Mouse (Mus musculus): ENCODE measurements around the gene Ankrd44. TPM values are rescaled to one million over a fixed set of nuclear protein-coding genes. Genes with fewer than 3 reads are reported as not detected.

Ankrd44 gene
- total and polyA plus RNA-seq, 3 experiments: 10.2 to 10.7 (median 10.2) TPM

DNA sequence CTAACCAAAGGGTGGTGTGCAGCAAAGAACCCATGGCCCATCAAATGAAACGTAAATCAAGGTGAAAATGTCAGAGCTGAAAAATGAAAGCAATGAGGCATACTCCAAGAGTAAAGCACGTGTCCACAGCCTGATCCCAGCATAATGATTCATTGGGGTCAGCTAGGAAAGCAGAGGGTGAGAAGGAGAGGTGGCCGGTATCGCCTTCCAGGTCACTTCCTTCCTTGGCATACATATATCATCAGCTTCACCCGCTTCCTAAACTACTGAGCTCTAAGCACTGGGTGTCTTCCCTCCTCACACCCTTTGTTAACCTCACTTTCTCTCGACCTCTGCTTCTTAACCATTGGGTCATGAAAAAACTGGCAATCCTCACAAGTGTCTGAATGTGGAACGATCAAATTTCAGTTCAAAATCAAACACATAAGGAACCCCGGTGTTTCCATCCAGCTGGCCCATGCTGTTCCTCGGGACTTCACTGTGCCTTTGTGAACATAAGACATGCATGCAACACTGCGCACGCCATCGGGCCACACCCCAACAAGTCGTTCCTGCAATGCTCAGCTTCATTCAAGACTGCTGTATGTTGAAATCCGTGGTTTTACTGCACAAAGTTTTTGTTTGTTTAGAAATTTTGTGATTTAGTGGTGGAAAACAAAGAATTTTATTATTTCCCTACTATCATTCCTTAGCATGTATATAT lies 101.9 kb downstream of the Ankrd44 start:
- peak in 1 of 2 experiments; percentile 4 for DNase-seq
- H3K36me3 ChIP-seq (ENCODE audit: control insufficient read depth, insufficient read depth, low read length): peaks cover 4% of the 10 kb centered on the region; the same call in 1 of the 2 replicates
- 84% methylated on average over 14 of the region's 14 CpGs for WGBS
- no peak overlapping the region for H3K27ac ChIP-seq
- H3K4me1 ChIP-seq (ENCODE audit: control insufficient read depth, insufficient read depth, low read length): peaks cover 15% of the 10 kb centered on the region
- H3K27me3 ChIP-seq (ENCODE audit: control insufficient read depth, insufficient read depth, low read length): no peaks in the 10 kb centered on the region
- H3K9ac ChIP-seq (ENCODE audit: low read depth, low read length): no peak overlapping the region
- TF ChIP-seq CTCF (IDR thresholded peaks at IDR 0.05): no peak
- no peak for TF ChIP-seq POLR2A (IDR thresholded peaks at IDR 0.05; ENCODE audit: insufficient read depth, low read depth, low read length)
- TF ChIP-seq EP300 (IDR thresholded peaks at IDR 0.05; ENCODE audit: insufficient read depth, low read depth, low read length): no peak
- no peak overlapping the region for H3K4me3 ChIP-seq
- H3K79me2 ChIP-seq (replicated peaks; ENCODE audit: control insufficient read depth, insufficient read depth, low read length): no peaks in the 10 kb centered on the region
- intact Hi-C loops (cut with DNase I): no loop called here

DNA sequence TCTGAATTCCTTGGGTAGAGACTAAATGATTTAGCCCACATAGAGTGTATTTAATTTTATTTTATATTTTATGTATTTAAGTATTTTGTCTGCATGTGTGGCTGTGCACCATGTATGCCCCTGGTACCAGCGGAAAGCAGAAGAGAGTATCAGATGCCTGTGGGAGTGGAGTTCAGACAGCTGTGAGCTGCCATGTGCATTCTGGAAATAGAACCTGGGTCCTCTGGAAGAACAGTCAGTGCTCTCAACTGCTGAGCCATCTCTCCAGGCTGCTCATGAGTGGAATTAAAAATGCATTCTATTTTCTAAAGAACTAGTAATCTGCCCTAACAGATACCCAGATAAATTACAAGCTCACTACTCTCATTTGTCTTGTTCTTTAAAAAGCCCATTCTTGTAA lies 104.4 kb downstream of the Ankrd44 start:
- TF ChIP-seq CTCF (IDR thresholded peaks at IDR 0.05) (no peak), EP300 (IDR thresholded peaks at IDR 0.05; ENCODE audit: insufficient read depth, low read depth, low read length) (no peak), POLR2A (IDR thresholded peaks at IDR 0.05; ENCODE audit: insufficient read depth, low read depth, low read length) (no peak)
- 98% methylated on average over 1 of the region's 1 CpGs for WGBS
- H3K4me3 ChIP-seq: no peak overlapping the region
- no peaks in the 10 kb centered on the region for H3K27me3 ChIP-seq (ENCODE audit: control insufficient read depth, insufficient read depth, low read length)
- peaks cover 4% of the 10 kb centered on the region; the same call in 1 of the 2 replicates for H3K36me3 ChIP-seq (ENCODE audit: control insufficient read depth, insufficient read depth, low read length)
- no peak overlapping the region for H3K9ac ChIP-seq (ENCODE audit: low read depth, low read length)
- H3K4me1 ChIP-seq (ENCODE audit: control insufficient read depth, insufficient read depth, low read length): peaks cover 9% of the 10 kb centered on the region
- no peaks in the 10 kb centered on the region for H3K79me2 ChIP-seq (replicated peaks; ENCODE audit: control insufficient read depth, insufficient read depth, low read length)
- peak in 1 of 2 experiments; percentile 8 for DNase-seq
- H3K27ac ChIP-seq: no peak overlapping the region
- intact Hi-C loops (cut with DNase I): no loop called here

GRCm38 (mm10) chr1:54815206-54815855 lies 110.9 kb downstream of the Ankrd44 start:
- no peak for DNase-seq
- no peaks in the 10 kb centered on the region; the same call in 1 of the 2 replicates for H3K79me2 ChIP-seq (replicated peaks; ENCODE audit: control insufficient read depth, insufficient read depth, low read length)
- no peaks in the 10 kb centered on the region for H3K27me3 ChIP-seq (ENCODE audit: control insufficient read depth, insufficient read depth, low read length)
- TF ChIP-seq EP300 (IDR thresholded peaks at IDR 0.05; ENCODE audit: insufficient read depth, low read depth, low read length) (no peak), CTCF (IDR thresholded peaks at IDR 0.05) (no peak), POLR2A (IDR thresholded peaks at IDR 0.05; ENCODE audit: insufficient read depth, low read depth, low read length) (no peak)
- peaks cover 1% of the 10 kb centered on the region for H3K4me1 ChIP-seq (ENCODE audit: control insufficient read depth, insufficient read depth, low read length)
- no peak overlapping the region for H3K9ac ChIP-seq (ENCODE audit: low read depth, low read length)
- no peak overlapping the region for H3K4me3 ChIP-seq
- 55% methylated on average over 9 of the region's 9 CpGs for WGBS
- H3K27ac ChIP-seq: no peak overlapping the region
- no peaks in the 10 kb centered on the region for H3K36me3 ChIP-seq (ENCODE audit: control insufficient read depth, insufficient read depth, low read length)
- intact Hi-C loops (cut with DNase I): no loop called here

GRCm38 (mm10) chr1:54809811-54810549 lies 116.2 kb downstream of the Ankrd44 start:
- intact Hi-C loops (cut with DNase I): no loop called here
- H3K4me3 ChIP-seq: no peak overlapping the region
- peak in 1 of 2 experiments; percentile 13 for DNase-seq
- peaks cover 2% of the 10 kb centered on the region for H3K4me1 ChIP-seq (ENCODE audit: control insufficient read depth, insufficient read depth, low read length)
- H3K79me2 ChIP-seq (replicated peaks; ENCODE audit: control insufficient read depth, insufficient read depth, low read length): no peaks in the 10 kb centered on the region
- H3K27me3 ChIP-seq (ENCODE audit: control insufficient read depth, insufficient read depth, low read length): no peaks in the 10 kb centered on the region
- no peak overlapping the region for H3K27ac ChIP-seq
- WGBS: 70% methylated on average over 10 of the region's 10 CpGs
- no peak for TF ChIP-seq CTCF (IDR thresholded peaks at IDR 0.05)
- no peak for TF ChIP-seq EP300 (IDR thresholded peaks at IDR 0.05; ENCODE audit: insufficient read depth, low read depth, low read length)
- TF ChIP-seq POLR2A (IDR thresholded peaks at IDR 0.05; ENCODE audit: insufficient read depth, low read depth, low read length): no peak
- no peak overlapping the region for H3K9ac ChIP-seq (ENCODE audit: low read depth, low read length)
- H3K36me3 ChIP-seq (ENCODE audit: control insufficient read depth, insufficient read depth, low read length): no peaks in the 10 kb centered on the region

DNA sequence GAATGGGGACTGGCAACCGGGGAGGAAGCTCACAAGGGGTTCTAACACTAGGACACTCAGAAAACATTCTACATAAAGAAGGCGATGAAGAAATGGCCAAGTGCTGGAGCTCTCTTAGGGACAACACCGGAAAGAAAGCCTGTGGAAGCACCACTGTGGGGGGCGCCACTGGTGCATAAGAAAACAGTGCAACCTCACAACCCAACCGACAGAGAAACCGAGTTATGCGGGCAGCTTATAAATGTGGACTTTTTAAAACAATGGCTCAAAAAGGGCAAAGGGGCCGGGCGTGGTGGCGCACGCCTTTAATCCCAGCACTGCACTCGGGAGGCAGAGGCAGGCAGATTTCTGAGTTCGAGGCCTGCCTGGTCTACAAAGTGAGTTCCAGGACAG lies 117.1 kb downstream of the Ankrd44 start:
- H3K79me2 ChIP-seq (replicated peaks; ENCODE audit: control insufficient read depth, insufficient read depth, low read length): no peaks in the 10 kb centered on the region
- peaks cover 2% of the 10 kb centered on the region for H3K4me1 ChIP-seq (ENCODE audit: control insufficient read depth, insufficient read depth, low read length)
- H3K27me3 ChIP-seq (ENCODE audit: control insufficient read depth, insufficient read depth, low read length): no peaks in the 10 kb centered on the region
- intact Hi-C loops (cut with DNase I): no loop called here
- no peak for TF ChIP-seq CTCF (IDR thresholded peaks at IDR 0.05)
- no peak for TF ChIP-seq EP300 (IDR thresholded peaks at IDR 0.05; ENCODE audit: insufficient read depth, low read depth, low read length)
- TF ChIP-seq POLR2A (IDR thresholded peaks at IDR 0.05; ENCODE audit: insufficient read depth, low read depth, low read length): no peak
- no peak overlapping the region for H3K27ac ChIP-seq
- no peak overlapping the region for H3K4me3 ChIP-seq
- H3K9ac ChIP-seq (ENCODE audit: low read depth, low read length): no peak overlapping the region
- DNase-seq: no peak
- H3K36me3 ChIP-seq (ENCODE audit: control insufficient read depth, insufficient read depth, low read length): no peaks in the 10 kb centered on the region
- WGBS: 99% methylated on average over 13 of the region's 13 CpGs

All from heart, adult 2 months (tissue).